ENCODE assay signal across 14 mouse cellular contexts in the genomic region with DNA sequence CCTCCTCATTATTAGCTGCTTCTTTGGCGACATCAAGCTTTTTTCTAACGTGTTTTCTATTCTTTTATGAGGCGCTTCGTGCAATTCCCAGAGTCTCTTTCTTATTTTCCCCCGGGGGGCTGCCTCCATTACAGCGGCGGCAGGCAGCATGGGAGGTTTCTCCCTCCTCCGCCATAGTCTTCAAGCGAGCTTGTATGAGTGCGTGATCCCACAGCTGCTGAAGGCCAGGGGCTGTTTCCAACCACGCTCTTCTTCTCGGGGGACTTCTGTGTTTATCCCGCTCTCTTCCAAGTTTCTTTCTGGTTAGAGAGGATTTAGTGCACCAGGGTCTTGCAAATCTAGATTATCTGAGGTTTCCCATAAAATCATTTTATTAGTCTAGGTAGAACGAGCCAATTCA.
DNase-seq lines count a peak whose midpoint lies in the region; ATAC-seq and TF ChIP-seq lines count a peak whose summit lies in the region.
"Had no signal": no experiment of that assay in that cellular context is flagged by ENCODE, and none has a peak within 500 bp of the region (broad histone marks: within the 10 kb centered on the region; RNA-seq: fewer than 3 reads in every experiment).

No protein-coding gene starts in this region.

- no peak for ATAC-seq in forebrain, embryonic 11.5 days (replicated peaks; ENCODE audit: low FRiP score)
- ATAC-seq in midbrain, embryonic 13.5 days = no peak
- ATAC-seq in hindbrain, postnatal 0 days = no peak

- H3K27ac ChIP-seq in forebrain, embryonic 10.5 days = peak overlapping the region; percentile 54; the same call in 1 of the 2 replicates
- H3K27ac ChIP-seq in forebrain, embryonic 11.5 days (ENCODE audit: low read depth, low read length) = no peak overlapping the region
- no peak overlapping the region for H3K27ac ChIP-seq in midbrain, embryonic 13.5 days
- no peak overlapping the region for H3K27ac ChIP-seq in midbrain, embryonic 10.5 days (replicated peaks)
- no peak overlapping the region for H3K27ac ChIP-seq in hindbrain, postnatal 0 days
- H3K27ac ChIP-seq: heart, embryonic 13.5 days; liver, embryonic 14.5 days had no signal

- no peak for TF ChIP-seq CTCF in hindbrain, postnatal 0 days (IDR thresholded peaks at IDR 0.05; ENCODE audit: low read depth)

- 52% methylated on average over 14 of the region's 14 CpGs for WGBS in forebrain, embryonic 10.5 days
- 38% methylated on average over 14 of the region's 14 CpGs for WGBS in forebrain, embryonic 11.5 days
- 33% methylated on average over 14 of the region's 14 CpGs for WGBS in midbrain, embryonic 13.5 days
- WGBS in midbrain, embryonic 10.5 days = 57% methylated on average over 14 of the region's 14 CpGs
- WGBS in hindbrain, postnatal 0 days = 34% methylated on average over 14 of the region's 14 CpGs

- peaks cover 7% of the 10 kb centered on the region for H3K4me1 ChIP-seq in forebrain, embryonic 10.5 days
- no peaks in the 10 kb centered on the region for H3K4me1 ChIP-seq in forebrain, embryonic 11.5 days (replicated peaks; ENCODE audit: control insufficient read depth, insufficient read depth, low read length)
- 0 out of 2 replicates have a peak, but pooled peaks cover 4% of the 10 kb centered on the region for H3K4me1 ChIP-seq in midbrain, embryonic 13.5 days (replicated peaks)
- 0 out of 2 replicates have a peak, but pooled peaks cover 5% of the 10 kb centered on the region for H3K4me1 ChIP-seq in midbrain, embryonic 10.5 days
- no peaks in the 10 kb centered on the region for H3K4me1 ChIP-seq in hindbrain, postnatal 0 days (ENCODE audit: insufficient read depth, low read length)
- H3K4me1 ChIP-seq: heart, embryonic 13.5 days had no signal

- H3K27me3 ChIP-seq in forebrain, embryonic 10.5 days (ENCODE audit: poor library complexity, severe bottlenecking) = no peaks in the 10 kb centered on the region
- H3K27me3 ChIP-seq in forebrain, embryonic 11.5 days (ENCODE audit: control insufficient read depth, insufficient read depth, low read length) = no peaks in the 10 kb centered on the region
- no peaks in the 10 kb centered on the region for H3K27me3 ChIP-seq in midbrain, embryonic 13.5 days
- H3K27me3 ChIP-seq in midbrain, embryonic 10.5 days (ENCODE audit: low read depth, poor library complexity, severe bottlenecking) = no peaks in the 10 kb centered on the region
- no peaks in the 10 kb centered on the region for H3K27me3 ChIP-seq in hindbrain, postnatal 0 days (ENCODE audit: insufficient read depth, low read length)
- H3K27me3 ChIP-seq: heart, embryonic 13.5 days had no signal

- H3K4me3 ChIP-seq in forebrain, embryonic 10.5 days = no peak overlapping the region
- no peak overlapping the region for H3K4me3 ChIP-seq in forebrain, embryonic 11.5 days (ENCODE audit: low read depth, low read length)
- H3K4me3 ChIP-seq in midbrain, embryonic 13.5 days (replicated peaks) = no peak overlapping the region
- H3K4me3 ChIP-seq in midbrain, embryonic 10.5 days = no peak overlapping the region
- H3K4me3 ChIP-seq in hindbrain, postnatal 0 days (ENCODE audit: low read length) = no peak overlapping the region
- H3K4me3 ChIP-seq: heart, embryonic 13.5 days; myocyte had no signal

- H3K4me2 ChIP-seq in forebrain, embryonic 11.5 days (ENCODE audit: low read depth, low read length, severe bottlenecking) = no peak overlapping the region
- H3K4me2 ChIP-seq in midbrain, embryonic 13.5 days (replicated peaks) = 0 out of 2 replicates have a peak overlapping the region, but pooled peaks have one; percentile 16
- 0 out of 2 replicates have a peak overlapping the region, but pooled peaks have one; percentile 13 for H3K4me2 ChIP-seq in hindbrain, postnatal 0 days (ENCODE audit: low read depth, low read length)
- H3K4me2 ChIP-seq: heart, embryonic 13.5 days had no signal

- no peaks in the 10 kb centered on the region for H3K36me3 ChIP-seq in forebrain, embryonic 10.5 days (replicated peaks)
- H3K36me3 ChIP-seq in forebrain, embryonic 11.5 days (ENCODE audit: control insufficient read depth, insufficient read depth, low read length) = no peaks in the 10 kb centered on the region
- no peaks in the 10 kb centered on the region for H3K36me3 ChIP-seq in midbrain, embryonic 13.5 days
- H3K36me3 ChIP-seq in midbrain, embryonic 10.5 days = no peaks in the 10 kb centered on the region
- no peaks in the 10 kb centered on the region for H3K36me3 ChIP-seq in hindbrain, postnatal 0 days (ENCODE audit: insufficient read depth, low read length)
- H3K36me3 ChIP-seq: heart, embryonic 13.5 days had no signal

- no peak overlapping the region for H3K9ac ChIP-seq in forebrain, embryonic 11.5 days (ENCODE audit: low read length)
- no peak overlapping the region for H3K9ac ChIP-seq in midbrain, embryonic 13.5 days (replicated peaks)
- H3K9ac ChIP-seq in hindbrain, postnatal 0 days (replicated peaks; ENCODE audit: low read length) = no peak overlapping the region
- H3K9ac ChIP-seq: heart, embryonic 13.5 days; liver, embryonic 14.5 days had no signal

- DNase-seq in forebrain, embryonic 10.5 days (ENCODE audit: extremely low spot score, low spot score) = no peak
- no peak for DNase-seq in forebrain, embryonic 11.5 days (ENCODE audit: low spot score)
- no peak for DNase-seq in midbrain, embryonic 10.5 days (ENCODE audit: low spot score)
- DNase-seq in hindbrain, postnatal 0 days (ENCODE audit: low spot score) = no peak
- no peak for DNase-seq in lung, postnatal 4 days
- DNase-seq in adrenal gland, adult 8-10 months = no peak
- DNase-seq in frontal cortex, adult 2 months (ENCODE audit: extremely low spot score in 1 of 2, low spot score in 1 of 2) = no peak
- DNase-seq: adrenal gland, postnatal 25 days; gastrocnemius, postnatal 10 days; spleen, adult 18-20 months had no signal

- no peaks in the 10 kb centered on the region; the same call in 1 of the 2 replicates for H3K9me3 ChIP-seq in forebrain, embryonic 10.5 days
- no peaks in the 10 kb centered on the region for H3K9me3 ChIP-seq in forebrain, embryonic 11.5 days (ENCODE audit: control insufficient read depth, low read length)
- H3K9me3 ChIP-seq in midbrain, embryonic 13.5 days = no peaks in the 10 kb centered on the region
- no peaks in the 10 kb centered on the region for H3K9me3 ChIP-seq in midbrain, embryonic 10.5 days (replicated peaks)
- no peaks in the 10 kb centered on the region for H3K9me3 ChIP-seq in hindbrain, postnatal 0 days (ENCODE audit: low read length)
- H3K9me3 ChIP-seq: heart, embryonic 13.5 days had no signal
